Mouse (Mus musculus): ENCODE data around the gene Gpr153. TPM values are rescaled to one million over a fixed set of nuclear protein-coding genes. Genes with fewer than 3 reads are reported as not detected.

The Gpr153 gene
- polyA plus RNA-seq, 1 experiment: 0.11 TPM

DNA sequence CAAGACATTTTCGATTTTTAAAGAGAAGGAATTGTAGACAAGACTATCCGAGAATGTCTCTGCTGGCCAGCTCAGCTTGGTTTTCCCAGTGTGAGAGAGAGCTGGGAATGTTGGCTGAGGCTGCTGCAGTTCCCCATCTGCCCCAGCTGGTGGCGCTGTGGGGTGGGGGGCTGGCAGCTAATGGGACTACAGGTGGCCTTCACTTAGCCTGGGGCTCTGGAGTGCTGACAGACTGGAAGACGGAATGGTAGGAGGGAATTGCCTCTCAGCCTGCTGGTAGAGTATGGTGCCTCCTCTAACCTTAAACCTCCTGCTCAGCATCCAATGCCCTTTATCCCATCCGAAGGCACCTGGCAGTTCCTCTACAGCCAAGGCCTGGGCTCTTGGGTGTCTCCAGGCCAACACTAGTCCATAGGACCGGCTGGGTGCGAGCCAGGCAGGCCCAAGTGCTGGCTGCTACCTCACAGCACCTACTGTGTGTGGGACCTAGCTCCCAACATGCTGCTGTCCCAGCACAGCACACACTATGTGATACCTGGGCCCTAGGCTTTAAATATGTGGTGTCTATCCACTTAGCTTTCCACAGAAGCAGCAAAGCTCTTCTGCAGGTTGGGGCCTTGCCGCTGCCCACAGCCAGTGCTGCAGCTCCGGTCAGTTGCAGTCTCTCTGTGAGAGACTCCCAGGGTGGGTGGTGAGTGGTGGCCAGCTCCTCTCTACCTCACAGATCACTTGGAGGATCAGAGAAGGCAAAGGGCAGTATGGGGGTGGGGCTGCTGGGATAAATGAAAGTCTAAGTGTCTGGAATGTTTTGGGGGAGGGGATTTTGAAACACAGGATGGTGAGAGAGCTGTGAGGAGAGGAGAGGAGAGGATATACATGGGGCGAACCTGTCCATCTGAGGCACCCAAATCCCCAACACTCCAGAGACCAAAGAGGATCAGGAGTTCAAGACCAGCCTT lies 2.6 kb downstream of the Gpr153 start:
- no peak for TF ChIP-seq GATA1 (IDR thresholded peaks at IDR 0.05; ENCODE audit: low read length)

DNA sequence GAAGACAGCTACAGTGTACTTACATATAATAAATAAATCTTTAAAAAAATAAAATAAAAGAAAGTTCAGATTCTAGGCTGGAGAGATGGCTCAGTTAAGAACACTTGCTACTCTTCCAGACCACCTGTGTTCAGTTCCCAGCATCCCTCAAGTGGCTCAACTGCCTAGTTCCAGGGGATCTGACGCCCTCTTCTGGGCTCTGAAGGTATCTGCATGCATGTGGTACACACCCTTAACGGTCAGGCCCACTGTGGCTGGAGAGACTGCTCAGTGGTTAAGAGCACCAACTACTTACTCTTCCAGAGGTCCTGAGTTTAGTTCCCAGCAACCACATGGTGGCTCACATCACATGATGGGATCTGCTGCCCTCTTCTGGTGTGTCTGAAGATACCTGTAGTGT lies 3.9 kb downstream of the Gpr153 start:
- no peak for TF ChIP-seq GATA1 (IDR thresholded peaks at IDR 0.05; ENCODE audit: low read length)

DNA sequence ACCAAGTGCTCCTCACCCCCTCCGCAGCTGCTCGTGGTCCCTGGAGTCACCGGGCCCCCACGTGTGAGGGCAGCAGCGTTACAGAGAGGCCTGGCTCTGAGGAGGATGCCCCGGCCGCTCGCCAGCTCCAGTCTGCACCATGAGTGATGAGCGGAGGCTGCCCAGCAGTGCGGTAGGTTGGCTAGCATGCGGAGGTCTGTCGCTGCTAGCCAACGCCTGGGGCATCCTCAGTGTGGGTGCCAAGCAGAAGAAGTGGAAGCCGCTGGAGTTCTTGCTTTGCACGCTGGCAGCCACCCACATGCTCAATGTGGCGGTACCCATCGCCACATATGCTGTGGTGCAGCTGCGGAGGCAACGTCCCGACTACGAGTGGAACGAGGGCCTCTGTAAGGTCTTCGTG lies 5.0 kb downstream of the Gpr153 start:
- no peak for TF ChIP-seq GATA1 (IDR thresholded peaks at IDR 0.05; ENCODE audit: low read length)

DNA sequence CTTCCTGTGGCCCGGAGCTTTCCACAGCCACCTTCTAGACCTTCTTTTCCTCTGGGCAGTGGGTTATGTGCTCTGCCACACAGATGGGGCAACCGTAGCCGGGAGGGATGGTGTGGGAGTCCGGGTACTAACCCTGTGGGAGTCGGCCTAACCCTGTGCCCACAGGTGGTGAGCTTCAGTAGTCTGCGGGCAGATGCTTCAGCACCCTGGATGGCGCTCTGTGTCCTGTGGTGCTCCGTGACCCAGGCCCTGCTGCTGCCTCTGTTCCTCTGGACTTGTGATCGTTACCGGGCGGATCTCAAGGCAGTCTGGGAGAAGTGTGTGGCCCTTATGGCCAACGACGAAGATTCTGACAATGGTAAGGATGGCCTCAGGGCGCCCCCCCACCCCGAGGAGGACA lies 7.6 kb downstream of the Gpr153 start:
- no peak for TF ChIP-seq GATA1 (IDR thresholded peaks at IDR 0.05; ENCODE audit: low read length)

GRCm38 (mm10) chr4:152282721-152283120 lies 8.7 kb downstream of the Gpr153 start:
- no peak for TF ChIP-seq GATA1 (IDR thresholded peaks at IDR 0.05; ENCODE audit: low read length)

DNA sequence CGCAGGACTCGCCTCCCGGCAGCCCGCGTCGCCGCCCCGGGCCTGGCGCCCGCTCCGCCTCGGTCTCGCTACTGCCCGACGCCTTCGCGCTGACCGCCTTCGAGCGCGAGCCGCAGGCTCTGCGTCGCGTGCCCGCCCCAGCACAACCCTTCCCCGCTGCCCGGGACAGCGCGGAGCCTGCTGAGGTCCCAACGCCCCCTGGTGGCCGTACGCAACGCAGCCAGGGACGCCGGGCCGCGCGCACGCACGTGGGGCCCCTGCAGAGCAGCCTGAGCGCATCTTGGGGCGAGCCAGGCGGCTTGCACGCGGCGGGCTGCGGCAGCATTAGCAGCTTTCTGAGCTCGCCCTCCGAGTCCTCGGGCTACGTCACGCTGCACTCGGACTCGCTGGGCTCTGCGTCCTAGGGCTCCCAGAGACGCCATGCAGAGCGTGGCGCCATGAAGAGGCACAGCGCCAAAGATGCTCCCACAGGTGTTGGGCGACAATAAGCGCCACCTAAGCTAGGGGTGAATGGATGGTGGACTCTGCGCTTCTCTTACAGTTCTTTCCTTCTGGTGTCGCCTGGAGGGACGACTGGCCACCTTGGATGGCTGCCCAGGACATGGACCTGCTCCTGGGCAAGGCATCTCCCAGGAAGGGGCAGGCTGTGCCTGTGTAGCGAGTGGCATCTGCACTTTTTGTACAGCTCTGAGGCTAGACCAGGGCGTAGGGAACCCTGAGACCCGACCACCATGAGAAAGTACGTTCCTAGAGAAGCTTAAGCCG lies 9.3 kb downstream of the Gpr153 start:
- no peak for TF ChIP-seq GATA1 (IDR thresholded peaks at IDR 0.05; ENCODE audit: low read length)

GRCm38 (mm10) chr4:152285505-152285904 lies 11.5 kb downstream of the Gpr153 start:
- TF ChIP-seq GATA1 (IDR thresholded peaks at IDR 0.05; ENCODE audit: low read length): no peak

GRCm38 (mm10) chr4:152286183-152286582 lies 12.2 kb downstream of the Gpr153 start:
- no peak for TF ChIP-seq GATA1 (IDR thresholded peaks at IDR 0.05; ENCODE audit: low read length)

- no peak for TF ChIP-seq GATA1 (IDR thresholded peaks at IDR 0.05; ENCODE audit: low read length)
Measured at GRCm38 (mm10) chr4:152286887-152287286, 12.9 kb downstream of the Gpr153 start.

GRCm38 (mm10) chr4:152287317-152288120 lies 13.5 kb downstream of the Gpr153 start:
- TF ChIP-seq GATA1 (IDR thresholded peaks at IDR 0.05; ENCODE audit: low read length): no peak

- no peak for TF ChIP-seq GATA1 (IDR thresholded peaks at IDR 0.05; ENCODE audit: low read length)
Measured at GRCm38 (mm10) chr4:152288398-152288945, 14.4 kb downstream of the Gpr153 start.

- no peak for TF ChIP-seq GATA1 (IDR thresholded peaks at IDR 0.05; ENCODE audit: low read length)
Measured at GRCm38 (mm10) chr4:152290385-152290784, 16.4 kb downstream of the Gpr153 start.

GRCm38 (mm10) chr4:152290991-152291390 lies 17.0 kb downstream of the Gpr153 start:
- TF ChIP-seq GATA1 (IDR thresholded peaks at IDR 0.05; ENCODE audit: low read length): no peak

GRCm38 (mm10) chr4:152291562-152291961 lies 17.5 kb downstream of the Gpr153 start, which contains the start of gene Hes3:
TSS of gene Hes3 (minus strand) at chr4:152291662.
- TF ChIP-seq GATA1 (IDR thresholded peaks at IDR 0.05; ENCODE audit: low read length): no peak

DNA sequence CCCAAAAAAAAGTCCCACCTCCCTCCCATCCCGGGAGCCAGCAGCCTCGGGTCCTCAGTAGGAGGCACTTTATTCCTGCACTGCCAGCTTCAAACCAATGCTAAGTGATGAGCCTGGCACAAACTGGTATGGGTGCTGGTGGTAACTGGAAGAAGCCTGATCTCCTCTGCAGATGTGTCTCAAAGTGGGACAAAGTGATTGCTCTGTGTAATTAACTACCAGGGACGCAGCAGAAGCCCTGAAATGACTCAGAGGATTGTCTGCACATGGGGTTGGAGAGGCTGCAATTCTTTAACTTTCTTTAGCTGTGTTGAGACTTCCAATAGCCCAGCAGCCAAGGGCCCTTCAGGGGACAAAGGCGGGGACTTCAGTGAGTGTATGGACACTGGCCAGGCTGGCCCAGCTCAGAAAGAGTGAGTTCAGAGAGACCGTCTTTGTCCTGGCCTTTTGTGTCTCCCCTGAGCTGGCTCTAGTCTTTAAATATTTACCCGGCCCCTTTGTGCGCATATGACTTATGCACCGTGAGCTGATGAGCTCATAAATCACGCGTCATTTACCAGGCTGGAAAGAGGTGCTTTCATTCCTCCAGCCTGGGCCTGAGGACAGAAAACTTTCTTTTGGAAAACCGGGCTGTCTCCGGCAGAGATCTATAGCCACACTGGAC lies 18.2 kb downstream of the Gpr153 start:
- no peak for TF ChIP-seq GATA1 (IDR thresholded peaks at IDR 0.05; ENCODE audit: low read length)
